Mouse (Mus musculus): ENCODE measurements around the gene Khdrbs2. TPM values are rescaled to one million over a fixed set of nuclear protein-coding genes. Genes with fewer than 3 reads are reported as not detected.

Khdrbs2 gene
- 6.0 TPM in 1 of 2 replicates, not detected in the other for polyA plus RNA-seq (2011; ENCODE audit: insufficient read depth, insufficient read length, low replicate concordance, missing spikeins)

GRCm38 (mm10) chr1:32172506-32173239 lies at the start of gene Khdrbs2:
Khdrbs2 (plus strand) TSS chr1:32172714.
- TF ChIP-seq POLR2A (IDR thresholded peaks at IDR 0.05; ENCODE audit: borderline replicate concordance, control insufficient read depth, low read depth, low read length), result no peak
- no peak for TF ChIP-seq CTCF (IDR thresholded peaks at IDR 0.05; ENCODE audit: control insufficient read depth, insufficient read depth, low read length)
- H3K27ac ChIP-seq (ENCODE audit: control insufficient read depth, insufficient read depth, low read depth, low read length, poor library complexity), result no peak within 1 kb of the TSS
- 3% methylated on average over 53 of the region's 53 CpGs for WGBS
- H3K4me3 ChIP-seq (replicated peaks; ENCODE audit: control insufficient read depth, low read depth, low read length), result no peak within 1 kb of the TSS
- no peaks in the 10 kb centered on the region for H3K4me1 ChIP-seq (ENCODE audit: control insufficient read depth, insufficient read depth, low read length)

- H3K27ac ChIP-seq (ENCODE audit: control insufficient read depth, insufficient read depth, low read depth, low read length, poor library complexity), result no peak overlapping the region
- no peak for TF ChIP-seq POLR2A (IDR thresholded peaks at IDR 0.05; ENCODE audit: borderline replicate concordance, control insufficient read depth, low read depth, low read length)
- TF ChIP-seq CTCF (IDR thresholded peaks at IDR 0.05; ENCODE audit: control insufficient read depth, insufficient read depth, low read length), result no peak
- WGBS, result 56% methylated on average over 5 of the region's 5 CpGs
- no peak overlapping the region for H3K4me3 ChIP-seq (replicated peaks; ENCODE audit: control insufficient read depth, low read depth, low read length)
- no peaks in the 10 kb centered on the region for H3K4me1 ChIP-seq (ENCODE audit: control insufficient read depth, insufficient read depth, low read length)
These were observed 2.1 kb downstream of the Khdrbs2 start for GRCm38 (mm10) chr1:32174566-32174965.

- 57% methylated on average over 1 of the region's 1 CpGs for WGBS
- TF ChIP-seq POLR2A (IDR thresholded peaks at IDR 0.05; ENCODE audit: borderline replicate concordance, control insufficient read depth, low read depth, low read length) (no peak), CTCF (IDR thresholded peaks at IDR 0.05; ENCODE audit: control insufficient read depth, insufficient read depth, low read length) (no peak)
- Histone ChIP-seq H3K4me3 (replicated peaks; ENCODE audit: control insufficient read depth, low read depth, low read length) (no peak overlapping the region), H3K4me1 (ENCODE audit: control insufficient read depth, insufficient read depth, low read length) (no peaks in the 10 kb centered on the region), H3K27ac (ENCODE audit: control insufficient read depth, insufficient read depth, low read depth, low read length, poor library complexity) (no peak overlapping the region)
These were observed 27.2 kb downstream of the Khdrbs2 start for GRCm38 (mm10) chr1:32199664-32200260.

- H3K4me1 ChIP-seq (ENCODE audit: control insufficient read depth, insufficient read depth, low read length), result no peaks in the 10 kb centered on the region
- no peak overlapping the region for H3K4me3 ChIP-seq (replicated peaks; ENCODE audit: control insufficient read depth, low read depth, low read length)
- TF ChIP-seq POLR2A (IDR thresholded peaks at IDR 0.05; ENCODE audit: borderline replicate concordance, control insufficient read depth, low read depth, low read length), result no peak
- no peak for TF ChIP-seq CTCF (IDR thresholded peaks at IDR 0.05; ENCODE audit: control insufficient read depth, insufficient read depth, low read length)
- no peak overlapping the region for H3K27ac ChIP-seq (ENCODE audit: control insufficient read depth, insufficient read depth, low read depth, low read length, poor library complexity)
- WGBS, result 53% methylated on average over 5 of the region's 5 CpGs
These were observed 75.9 kb downstream of the Khdrbs2 start for GRCm38 (mm10) chr1:32248443-32248842.

GRCm38 (mm10) chr1:32249602-32250001 lies 77.1 kb downstream of the Khdrbs2 start:
- Histone ChIP-seq H3K4me3 (replicated peaks; ENCODE audit: control insufficient read depth, low read depth, low read length) (no peak overlapping the region), H3K4me1 (ENCODE audit: control insufficient read depth, insufficient read depth, low read length) (no peaks in the 10 kb centered on the region), H3K27ac (ENCODE audit: control insufficient read depth, insufficient read depth, low read depth, low read length, poor library complexity) (no peak overlapping the region)
- no peak for TF ChIP-seq CTCF (IDR thresholded peaks at IDR 0.05; ENCODE audit: control insufficient read depth, insufficient read depth, low read length)
- no peak for TF ChIP-seq POLR2A (IDR thresholded peaks at IDR 0.05; ENCODE audit: borderline replicate concordance, control insufficient read depth, low read depth, low read length)
- 54% methylated on average over 2 of the region's 2 CpGs for WGBS

GRCm38 (mm10) chr1:32250337-32250736 lies 77.8 kb downstream of the Khdrbs2 start:
- Histone ChIP-seq H3K4me1 (ENCODE audit: control insufficient read depth, insufficient read depth, low read length) (no peaks in the 10 kb centered on the region), H3K4me3 (replicated peaks; ENCODE audit: control insufficient read depth, low read depth, low read length) (no peak overlapping the region), H3K27ac (ENCODE audit: control insufficient read depth, insufficient read depth, low read depth, low read length, poor library complexity) (no peak overlapping the region)
- TF ChIP-seq CTCF (IDR thresholded peaks at IDR 0.05; ENCODE audit: control insufficient read depth, insufficient read depth, low read length), result no peak
- no peak for TF ChIP-seq POLR2A (IDR thresholded peaks at IDR 0.05; ENCODE audit: borderline replicate concordance, control insufficient read depth, low read depth, low read length)
- WGBS, result 63% methylated on average over 1 of the region's 1 CpGs

- H3K27ac ChIP-seq (ENCODE audit: control insufficient read depth, insufficient read depth, low read depth, low read length, poor library complexity), result no peak overlapping the region
- WGBS, result 84% methylated on average over 3 of the region's 3 CpGs
- no peak overlapping the region for H3K4me3 ChIP-seq (replicated peaks; ENCODE audit: control insufficient read depth, low read depth, low read length)
- H3K4me1 ChIP-seq (ENCODE audit: control insufficient read depth, insufficient read depth, low read length), result no peaks in the 10 kb centered on the region
- TF ChIP-seq POLR2A (IDR thresholded peaks at IDR 0.05; ENCODE audit: borderline replicate concordance, control insufficient read depth, low read depth, low read length) (no peak), CTCF (IDR thresholded peaks at IDR 0.05; ENCODE audit: control insufficient read depth, insufficient read depth, low read length) (no peak)
These were observed 86.4 kb downstream of the Khdrbs2 start for GRCm38 (mm10) chr1:32258942-32259341.

- TF ChIP-seq CTCF (IDR thresholded peaks at IDR 0.05; ENCODE audit: control insufficient read depth, insufficient read depth, low read length), result no peak
- TF ChIP-seq POLR2A (IDR thresholded peaks at IDR 0.05; ENCODE audit: borderline replicate concordance, control insufficient read depth, low read depth, low read length), result no peak
- 81% methylated on average over 3 of the region's 3 CpGs for WGBS
- Histone ChIP-seq H3K27ac (ENCODE audit: control insufficient read depth, insufficient read depth, low read depth, low read length, poor library complexity) (no peak overlapping the region), H3K4me3 (replicated peaks; ENCODE audit: control insufficient read depth, low read depth, low read length) (no peak overlapping the region), H3K4me1 (ENCODE audit: control insufficient read depth, insufficient read depth, low read length) (no peaks in the 10 kb centered on the region)
These were observed 98.0 kb downstream of the Khdrbs2 start for GRCm38 (mm10) chr1:32270519-32270918.

All from bone marrow, adult 2 months (tissue).